Mouse (Mus musculus) heart, embryonic 14.5 days (tissue): ENCODE data around the gene Ugt1a6b. TPM values are rescaled to one million over a fixed set of nuclear protein-coding genes. Genes with fewer than 3 reads are reported as not detected.

ENCODE experiments used
- ATAC-seq: fragments of 200-750 bp; cut with Nextera tagmentation; 2 replicates; pipeline ENCODE4 v1.8.0; 2017; ENCODE audit warnings: low read depth, moderate TSS enrichment; ENCODE audit not compliant: insufficient number of reproducible peaks, insufficient read depth, low FRiP score
- H3K27ac ChIP-seq, 2 experiments: fragments of 200-500 bp in 1 of 2; fragments of 300-500 bp in 1 of 2; sonication (generic) in 1 of 2; replicated peaks in 1 of 2; 2 replicates each; pipeline ENCODE4 v1.5.1; 2012 to 2014; ENCODE audit warnings: low read depth in 2 of 2, low read length in 2 of 2, control low read depth in 1 of 2, mild to moderate bottlenecking in 1 of 2, mixed read lengths in 1 of 2; ENCODE audit not compliant: control insufficient read depth in 1 of 2, insufficient read depth in 1 of 2
- H3K27me3 ChIP-seq: fragments of 300-500 bp; sonication (generic); 2 replicates; pipeline ENCODE4 v1.6.1; 2014; ENCODE audit warnings: mild to moderate bottlenecking, low read length, control low read depth; ENCODE audit not compliant: control insufficient read depth, insufficient read depth
- H3K36me3 ChIP-seq: fragments of 300-500 bp; sonication (generic); 2 replicates; pipeline ENCODE4 v1.6.1; 2014; ENCODE audit warnings: mild to moderate bottlenecking, control low read depth, low read length, mixed read lengths; ENCODE audit not compliant: control insufficient read depth, insufficient read depth
- H3K4me1 ChIP-seq, 2 experiments: fragments of 200-500 bp in 1 of 2; fragments of 300-500 bp in 1 of 2; sonication (generic) in 1 of 2; 2 replicates each; pipeline ENCODE4 v1.6.1; 2012 to 2014; ENCODE audit warnings: low read length in 2 of 2, control low read depth in 1 of 2, mixed read lengths in 1 of 2; ENCODE audit not compliant: control insufficient read depth in 2 of 2, insufficient read depth in 2 of 2
- H3K4me2 ChIP-seq: fragments of 300-500 bp; sonication (generic); 2 replicates; pipeline ENCODE4 v1.6.1; 2014; ENCODE audit warnings: mild to moderate bottlenecking, low read length
- H3K4me3 ChIP-seq, 2 experiments: fragments of 200-500 bp in 1 of 2; fragments of 300-500 bp in 1 of 2; sonication (generic) in 1 of 2; 2 replicates each; pipeline ENCODE4 v1.5.1; 2012 to 2014; ENCODE audit warnings: low read length in 2 of 2, mild to moderate bottlenecking in 2 of 2, control low read depth in 1 of 2, low read depth in 1 of 2, moderate library complexity in 1 of 2; ENCODE audit not compliant: control insufficient read depth in 1 of 2, insufficient read depth in 1 of 2
- H3K9ac ChIP-seq: fragments of 300-500 bp; sonication (generic); 2 replicates; pipeline ENCODE4 v1.6.1; 2014; ENCODE audit warnings: mild to moderate bottlenecking, low read length
- H3K9me3 ChIP-seq: fragments of 300-500 bp; sonication (generic); 2 replicates; pipeline ENCODE4 v1.6.1; 2016; ENCODE audit warnings: low read length, control low read depth; ENCODE audit not compliant: control insufficient read depth
- WGBS: fragments of 180-500 bp; shearing (Covaris S2); extraction: QIAGEN DNeasy Blood & Tissue Kit; methylation state at CpG from one replicate; pipeline ENCODE4 v1.1.7; 2014; 5-methylcytosine and 5-hydroxymethylcytosine counted together
- polyA plus RNA-seq: library from polyadenylated mRNA; unstranded; fragments of >200 nt; fragmentation: Nextera tagmentation; extraction: Ambion mirVana; gene quantifications from 2 replicates; pipeline ENCODE4 v1.2.1, GENCODE M21; 2014

Gene Ugt1a6b
- polyA plus RNA-seq, 1 experiment from 2014 or later, result not detected

DNA sequence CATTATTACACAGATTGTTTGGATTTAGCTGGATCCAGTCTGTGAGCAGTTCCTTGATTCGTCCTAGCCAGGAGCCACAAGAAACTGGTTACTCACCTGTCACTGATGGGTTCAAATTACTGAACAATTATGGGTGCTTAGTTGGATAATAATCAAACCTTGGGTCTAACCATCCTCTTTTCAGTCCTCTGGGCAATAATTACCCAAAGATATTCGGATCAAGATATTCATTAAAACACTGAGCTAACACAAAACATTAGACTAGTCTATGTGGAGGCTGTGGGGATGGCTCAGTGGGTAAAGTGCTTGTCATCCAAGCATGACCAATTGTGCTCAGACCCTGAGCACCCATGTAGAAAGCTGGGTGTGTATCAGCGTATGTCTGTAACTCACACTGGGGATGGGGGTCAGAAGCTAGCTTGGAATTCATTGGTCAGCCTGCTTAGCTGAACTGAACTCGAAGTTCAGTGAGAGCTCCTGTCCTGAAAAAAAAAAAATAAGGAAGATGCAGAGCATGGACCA lies 132.9 kb downstream of the Ugt1a6b start:
- WGBS, result 51% methylated on average over 4 of the region's 4 CpGs
- Histone ChIP-seq H3K27me3 (no peaks in the 10 kb centered on the region), H3K36me3 (no peaks in the 10 kb centered on the region), H3K9me3 (peaks cover 98% of the 10 kb centered on the region), H3K4me2 (no peak overlapping the region), H3K27ac (no peak overlapping the region), H3K4me3 (no peak overlapping the region), H3K4me1 (no peaks in the 10 kb centered on the region), H3K9ac (no peak overlapping the region)
- no peak for ATAC-seq

DNA sequence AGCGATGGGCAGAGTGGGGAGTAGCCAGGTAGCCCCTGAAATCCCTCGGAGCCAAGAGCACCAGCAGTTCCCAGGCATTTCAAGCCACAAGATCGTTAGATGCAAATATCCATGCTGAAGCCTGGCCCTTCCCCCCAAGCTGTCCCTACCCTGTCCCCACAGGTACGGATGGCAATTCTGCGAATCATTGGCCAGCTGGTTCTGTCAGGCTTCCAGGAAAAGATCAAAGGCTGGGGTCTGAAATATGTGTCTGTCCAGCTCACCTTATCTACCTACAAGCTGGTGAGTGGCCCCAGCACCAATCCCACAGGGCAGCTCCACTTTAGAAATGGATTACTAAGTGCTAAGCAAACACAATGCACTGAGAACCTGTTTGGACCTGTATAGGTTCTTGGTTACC lies 134.3 kb downstream of the Ugt1a6b start:
- peaks cover 98% of the 10 kb centered on the region for H3K9me3 ChIP-seq
- H3K9ac ChIP-seq, result no peak overlapping the region
- H3K4me2 ChIP-seq, result no peak overlapping the region
- H3K4me3 ChIP-seq, result no peak overlapping the region
- ATAC-seq, result no peak
- no peaks in the 10 kb centered on the region for H3K4me1 ChIP-seq
- no peak overlapping the region for H3K27ac ChIP-seq
- 68% methylated on average over 5 of the region's 5 CpGs for WGBS
- H3K27me3 ChIP-seq, result no peaks in the 10 kb centered on the region
- no peaks in the 10 kb centered on the region for H3K36me3 ChIP-seq

DNA sequence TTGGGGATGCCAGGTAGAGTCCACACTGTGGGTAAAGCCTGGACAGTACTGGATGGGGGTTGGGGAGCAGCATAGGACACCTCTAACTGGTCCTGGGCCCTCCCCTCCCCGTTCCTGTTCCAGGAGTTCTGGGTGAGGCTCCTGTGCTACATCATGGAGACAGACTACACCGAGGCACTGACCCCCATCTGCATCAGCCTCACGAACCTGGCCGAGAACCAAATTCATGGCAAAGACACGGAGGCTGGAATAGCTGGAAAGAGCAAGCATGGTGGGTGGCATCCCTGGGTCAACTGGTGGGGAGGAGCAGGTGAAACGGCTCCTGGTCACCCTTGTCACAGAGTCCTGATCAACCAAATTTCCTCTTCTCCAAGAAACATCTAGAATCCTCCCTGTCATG lies 135.7 kb downstream of the Ugt1a6b start:
- no peak overlapping the region for H3K4me3 ChIP-seq
- no peaks in the 10 kb centered on the region for H3K27me3 ChIP-seq
- no peak overlapping the region for H3K4me2 ChIP-seq
- H3K27ac ChIP-seq, result no peak overlapping the region
- 64% methylated on average over 6 of the region's 6 CpGs for WGBS
- H3K36me3 ChIP-seq, result no peaks in the 10 kb centered on the region
- H3K9ac ChIP-seq, result no peak overlapping the region
- ATAC-seq, result no peak
- H3K4me1 ChIP-seq, result no peaks in the 10 kb centered on the region
- H3K9me3 ChIP-seq, result peaks cover 96% of the 10 kb centered on the region

GRCm38 (mm10) chr1:88240072-88240471 lies 137.0 kb downstream of the Ugt1a6b start:
- Histone ChIP-seq H3K9ac (no peak overlapping the region), H3K36me3 (no peaks in the 10 kb centered on the region), H3K4me2 (no peak overlapping the region), H3K27ac (no peak overlapping the region), H3K27me3 (no peaks in the 10 kb centered on the region), H3K4me1 (no peaks in the 10 kb centered on the region), H3K4me3 (no peak overlapping the region), H3K9me3 (peaks cover 94% of the 10 kb centered on the region)
- 66% methylated on average over 5 of the region's 5 CpGs for WGBS
- no peak for ATAC-seq

DNA sequence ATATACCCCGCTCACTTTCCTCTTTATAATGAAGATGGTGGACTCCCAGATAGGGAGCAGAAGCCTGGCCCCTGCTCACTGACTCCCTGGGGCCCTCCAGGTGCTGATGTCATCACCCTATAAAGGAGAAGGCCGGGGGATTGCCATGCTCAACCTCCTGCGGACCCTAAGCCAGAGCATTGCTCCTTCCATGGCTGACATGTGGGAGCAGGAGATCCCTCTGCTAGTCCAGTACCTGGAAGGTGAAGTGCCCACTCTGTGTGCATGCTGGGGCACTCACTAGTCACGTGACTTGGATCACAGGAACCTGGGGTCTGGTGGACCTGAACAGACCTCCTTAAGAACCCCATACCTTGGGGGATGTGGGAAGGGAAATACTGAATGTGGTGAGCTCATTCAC lies 137.5 kb downstream of the Ugt1a6b start:
- 59% methylated on average over 4 of the region's 4 CpGs for WGBS
- H3K4me1 ChIP-seq, result no peaks in the 10 kb centered on the region
- H3K36me3 ChIP-seq, result no peaks in the 10 kb centered on the region
- no peak overlapping the region for H3K27ac ChIP-seq
- no peaks in the 10 kb centered on the region for H3K27me3 ChIP-seq
- no peak overlapping the region for H3K4me3 ChIP-seq
- ATAC-seq, result 0 out of 2 replicates have a peak, but pooled peaks have one; percentile 1
- H3K9me3 ChIP-seq, result peaks cover 93% of the 10 kb centered on the region
- no peak overlapping the region for H3K4me2 ChIP-seq
- no peak overlapping the region for H3K9ac ChIP-seq

DNA sequence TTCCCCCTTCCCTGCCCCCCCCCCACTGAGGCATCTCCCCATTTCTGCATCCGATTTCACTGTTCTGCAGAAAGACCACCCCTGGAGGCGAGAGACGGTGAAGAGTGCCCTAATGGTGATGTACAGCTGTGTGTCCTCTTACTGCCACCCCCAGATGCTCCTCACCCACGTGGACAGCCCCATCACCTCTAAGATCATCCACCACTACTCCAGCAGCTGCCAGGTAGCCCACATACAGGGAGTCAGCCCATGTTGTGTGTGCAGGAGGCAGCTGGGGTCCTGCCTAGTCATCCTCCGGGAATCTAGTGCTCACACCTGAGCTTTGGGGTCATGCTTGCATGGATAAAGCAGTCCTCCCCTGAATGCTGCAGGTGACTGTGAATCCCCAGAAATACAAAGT lies 140.8 kb downstream of the Ugt1a6b start:
- no peak overlapping the region for H3K4me2 ChIP-seq
- no peak overlapping the region for H3K9ac ChIP-seq
- H3K9me3 ChIP-seq, result peaks cover 94% of the 10 kb centered on the region
- no peaks in the 10 kb centered on the region for H3K36me3 ChIP-seq
- no peaks in the 10 kb centered on the region for H3K27me3 ChIP-seq
- H3K4me3 ChIP-seq, result no peak overlapping the region
- ATAC-seq, result no peak
- 57% methylated on average over 5 of the region's 5 CpGs for WGBS
- no peak overlapping the region for H3K27ac ChIP-seq
- no peaks in the 10 kb centered on the region for H3K4me1 ChIP-seq

DNA sequence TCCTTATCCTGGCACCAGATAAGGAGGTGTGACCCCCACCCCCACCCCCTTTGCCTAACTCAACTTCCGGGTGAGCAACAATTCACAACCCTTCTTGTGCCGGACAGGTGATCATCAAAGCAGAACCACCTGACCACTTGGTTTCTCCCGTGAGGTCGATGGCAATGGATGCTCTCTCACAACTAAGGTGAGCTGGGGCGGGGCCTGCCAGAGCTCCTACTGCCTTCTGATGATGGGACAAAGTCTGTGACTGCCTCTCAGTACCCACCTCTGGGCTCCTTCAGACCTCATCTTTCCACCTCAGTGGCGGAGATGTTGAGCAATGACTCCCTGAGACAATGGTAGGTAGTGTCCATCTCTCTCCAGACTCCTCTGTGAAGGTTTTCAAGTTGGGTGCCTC lies 142.8 kb downstream of the Ugt1a6b start:
- ATAC-seq, result no peak
- peaks cover 94% of the 10 kb centered on the region for H3K9me3 ChIP-seq
- H3K4me3 ChIP-seq, result no peak overlapping the region
- 75% methylated on average over 6 of the region's 6 CpGs for WGBS
- no peak overlapping the region for H3K4me2 ChIP-seq
- H3K27ac ChIP-seq, result no peak overlapping the region
- H3K27me3 ChIP-seq, result no peaks in the 10 kb centered on the region
- no peak overlapping the region for H3K9ac ChIP-seq
- no peaks in the 10 kb centered on the region for H3K4me1 ChIP-seq
- no peaks in the 10 kb centered on the region for H3K36me3 ChIP-seq

- Histone ChIP-seq H3K27me3 (no peaks in the 10 kb centered on the region), H3K27ac (no peak overlapping the region), H3K4me1 (no peaks in the 10 kb centered on the region), H3K4me3 (no peak overlapping the region), H3K4me2 (no peak overlapping the region), H3K9ac (no peak overlapping the region), H3K36me3 (no peaks in the 10 kb centered on the region), H3K9me3 (peaks cover 94% of the 10 kb centered on the region)
- ATAC-seq, result no peak
- WGBS, result 40% methylated on average over 6 of the region's 6 CpGs
Measured at GRCm38 (mm10) chr1:88246386-88246785, 143.3 kb downstream of the Ugt1a6b start.
